Mouse (Mus musculus) neural tube, embryonic 10.5 days (tissue): ENCODE results near the gene Hapln1.

Experiments
- DNase-seq: peaks from one replicate; pipeline ENCODE4 v3.0.0-alpha.2; 2017; ENCODE audit warnings: low spot score; ENCODE audit errors: extremely low spot score

Gene Hapln1

GRCm38 (mm10) chr13:89600466-89600865, 60.9 kb downstream of the Hapln1 start:
- no peak for DNase-seq

- DNase-seq, result no peak
Measured at GRCm38 (mm10) chr13:89603336-89603735, 63.7 kb downstream of the Hapln1 start.

- DNase-seq, result no peak
Measured at GRCm38 (mm10) chr13:89607399-89607798, 67.8 kb downstream of the Hapln1 start.

- no peak for DNase-seq
Measured at GRCm38 (mm10) chr13:89619064-89619463, 79.5 kb downstream of the Hapln1 start.

GRCm38 (mm10) chr13:89634137-89634683, 94.6 kb downstream of the Hapln1 start:
- no peak for DNase-seq

- no peak for DNase-seq
Measured at GRCm38 (mm10) chr13:89637012-89637411, 97.4 kb downstream of the Hapln1 start.

GRCm38 (mm10) chr13:89645589-89645988, 106.0 kb downstream of the Hapln1 start:
- no peak for DNase-seq

- DNase-seq, result no peak
Measured at GRCm38 (mm10) chr13:89652773-89653172, 113.2 kb downstream of the Hapln1 start.

- DNase-seq, result no peak
Measured at GRCm38 (mm10) chr13:89653279-89653678, 113.7 kb downstream of the Hapln1 start.

- no peak for DNase-seq
Measured at GRCm38 (mm10) chr13:89657046-89657445, 117.5 kb downstream of the Hapln1 start.
